Mouse (Mus musculus): ENCODE results near the gene Bace1.
"Not testable (repeated sequence)": the region's sequence is repeated elsewhere in the genome, so short reads cannot be mapped to it uniquely, and the experiment has no call there.

Gene Bace1

GRCm38 (mm10) chr9:45838069-45838433, 329 bp upstream of the Bace1 start:
- no peak for DNase-seq (ENCODE audit: low spot score)

- no peak for DNase-seq (ENCODE audit: low spot score)
Measured at GRCm38 (mm10) chr9:45839139-45839981, 980 bp downstream of the Bace1 start.

- DNase-seq (ENCODE audit: low spot score) = no peak
Measured at GRCm38 (mm10) chr9:45839982-45840300, 1.6 kb downstream of the Bace1 start.

- no peak for DNase-seq (ENCODE audit: low spot score)
Measured at GRCm38 (mm10) chr9:45840331-45840730, 2.0 kb downstream of the Bace1 start.

- DNase-seq (ENCODE audit: low spot score) = no peak
Measured at GRCm38 (mm10) chr9:45841458-45841857, 3.1 kb downstream of the Bace1 start.

GRCm38 (mm10) chr9:45843007-45843406, 4.6 kb downstream of the Bace1 start:
- no peak for DNase-seq (ENCODE audit: low spot score)

GRCm38 (mm10) chr9:45843780-45844179, 5.4 kb downstream of the Bace1 start:
- no peak for DNase-seq (ENCODE audit: low spot score)

GRCm38 (mm10) chr9:45845541-45845940, 7.2 kb downstream of the Bace1 start:
- no peak for DNase-seq (ENCODE audit: low spot score)

GRCm38 (mm10) chr9:45846176-45846575, 7.8 kb downstream of the Bace1 start:
- DNase-seq (ENCODE audit: low spot score) = not testable (repeated sequence)

GRCm38 (mm10) chr9:45846891-45847460, 8.6 kb downstream of the Bace1 start:
- DNase-seq (ENCODE audit: low spot score) = no peak

- no peak for DNase-seq (ENCODE audit: low spot score)
Measured at GRCm38 (mm10) chr9:45849528-45850408, 11.4 kb downstream of the Bace1 start.

- no peak for DNase-seq (ENCODE audit: low spot score)
Measured at GRCm38 (mm10) chr9:45850528-45851155, 12.3 kb downstream of the Bace1 start.

- no peak for DNase-seq (ENCODE audit: low spot score)
Measured at GRCm38 (mm10) chr9:45851330-45851729, 12.9 kb downstream of the Bace1 start.

GRCm38 (mm10) chr9:45851776-45852175, 13.4 kb downstream of the Bace1 start:
- no peak for DNase-seq (ENCODE audit: low spot score)

- no peak for DNase-seq (ENCODE audit: low spot score)
Measured at GRCm38 (mm10) chr9:45853695-45854094, 15.3 kb downstream of the Bace1 start.

- no peak for DNase-seq (ENCODE audit: low spot score)
Measured at GRCm38 (mm10) chr9:45854136-45854535, 15.8 kb downstream of the Bace1 start.

- no peak for DNase-seq (ENCODE audit: low spot score)
Measured at GRCm38 (mm10) chr9:45859364-45859763, 21.0 kb downstream of the Bace1 start.

- no peak for DNase-seq (ENCODE audit: low spot score)
Measured at GRCm38 (mm10) chr9:45861813-45862212, 23.4 kb downstream of the Bace1 start.

GRCm38 (mm10) chr9:45869181-45869580, 30.8 kb downstream of the Bace1 start:
- DNase-seq (ENCODE audit: low spot score) = no peak

GRCm38 (mm10) chr9:45870265-45870664, 31.9 kb downstream of the Bace1 start:
- DNase-seq (ENCODE audit: low spot score) = no peak

- no peak for DNase-seq (ENCODE audit: low spot score)
Measured at GRCm38 (mm10) chr9:45877928-45878327, 39.5 kb downstream of the Bace1 start.

GRCm38 (mm10) chr9:45893681-45894080, 55.3 kb downstream of the Bace1 start:
- DNase-seq (ENCODE audit: low spot score) = no peak
